Mouse (Mus musculus) midbrain, postnatal 0 days (tissue): ENCODE results near the gene Cbx6. TPM values are rescaled to one million over a fixed set of nuclear protein-coding genes. Genes with fewer than 3 reads are reported as not detected.

Source experiments
- ATAC-seq: fragments of 200-750 bp; cut with Nextera tagmentation; 2 replicates; pipeline ENCODE4 v1.8.0; 2017; ENCODE audit warnings: moderate number of reproducible peaks, mild to moderate bottlenecking, moderate TSS enrichment, moderate library complexity; ENCODE audit not compliant: low FRiP score
- DNase-seq: peaks from one replicate; pipeline ENCODE4 v3.0.0-alpha.2; 2015; ENCODE audit warnings: low spot score
- H3K27ac ChIP-seq: fragments of 300-500 bp; sonication (generic); 2 replicates; pipeline ENCODE4 v1.5.1; 2014; ENCODE audit warnings: low read depth, mild to moderate bottlenecking, low read length, mixed read lengths
- H3K27me3 ChIP-seq: fragments of 300-500 bp; sonication (generic); 2 replicates; pipeline ENCODE4 v1.6.1; 2014; ENCODE audit warnings: low read length, control low read depth, mixed read lengths; ENCODE audit not compliant: insufficient read depth
- H3K36me3 ChIP-seq: fragments of 300-500 bp; sonication (generic); 2 replicates; pipeline ENCODE4 v1.6.1; 2014; ENCODE audit warnings: low read length, control low read depth, mixed read lengths; ENCODE audit not compliant: insufficient read depth
- H3K4me1 ChIP-seq: fragments of 300-500 bp; sonication (generic); 2 replicates; pipeline ENCODE4 v1.6.1; 2014; ENCODE audit warnings: mild to moderate bottlenecking, control low read depth, antibody characterized with exemption, low read length, mixed read lengths; ENCODE audit not compliant: insufficient read depth
- H3K4me2 ChIP-seq: fragments of 300-500 bp; sonication (generic); 2 replicates; pipeline ENCODE4 v1.6.1; 2014; ENCODE audit warnings: low read depth, mild to moderate bottlenecking, low read length, mixed read lengths; ENCODE audit not compliant: poor library complexity, severe bottlenecking
- H3K4me3 ChIP-seq: fragments of 300-500 bp; sonication (generic); 2 replicates; pipeline ENCODE4 v1.5.1; 2014; ENCODE audit warnings: low read depth, mild to moderate bottlenecking, low read length, moderate library complexity
- H3K9ac ChIP-seq: fragments of 300-500 bp; sonication (generic); replicated peaks from 2 replicates; pipeline ENCODE4 v1.6.1; 2014; ENCODE audit warnings: mild to moderate bottlenecking, low read length, moderate library complexity, mixed read lengths; ENCODE audit not compliant: poor library complexity, severe bottlenecking
- H3K9me3 ChIP-seq: fragments of 300-500 bp; sonication (generic); 2 replicates; pipeline ENCODE4 v1.6.1; 2016; ENCODE audit warnings: low read length, control low read depth
- CTCF ChIP-seq: IDR thresholded peaks from 2 replicates; pipeline ENCODE4 v1.5.1; 2016; ENCODE audit warnings: antibody characterized with exemption, mild to moderate bottlenecking
- WGBS: fragments of 180-500 bp; shearing (Covaris S2); extraction: QIAGEN DNeasy Blood & Tissue Kit; methylation state at CpG from one replicate; pipeline ENCODE4 v1.1.7; 2014; 5-methylcytosine and 5-hydroxymethylcytosine counted together
- polyA plus RNA-seq: library from polyadenylated mRNA; unstranded; fragments of >200 nt; fragmentation: Nextera tagmentation; extraction: Ambion mirVana; gene quantifications from 2 replicates; pipeline ENCODE4 v1.2.1, GENCODE M21; 2015
- total RNA-seq: library from RNA; depleted of rRNA; stranded (reverse); fragments of >200 nt; gene quantifications from 2 replicates; pipeline ENCODE4 v1.2.3, GENCODE M21; 2014

Gene Cbx6
- total and polyA plus RNA-seq, 2 experiments from 2014 or later: 65.0 to 118 TPM

- no peak overlapping the region for H3K27ac ChIP-seq
- no peaks in the 10 kb centered on the region for H3K27me3 ChIP-seq
- H3K36me3 ChIP-seq: no peaks in the 10 kb centered on the region
- DNase-seq (peak; percentile 12), ATAC-seq (no peak)
- 83% methylated on average over 18 of the region's 18 CpGs for WGBS
- H3K4me2 ChIP-seq: no peak overlapping the region
- H3K9ac ChIP-seq: no peak overlapping the region
- H3K4me1 ChIP-seq: no peaks in the 10 kb centered on the region
- no peak for TF ChIP-seq CTCF
- H3K4me3 ChIP-seq: no peak overlapping the region
- H3K9me3 ChIP-seq: no peaks in the 10 kb centered on the region
These were observed 40.9 kb upstream of the Cbx6 start for GRCm38 (mm10) chr15:79875261-79875995.

GRCm38 (mm10) chr15:79873995-79874394, 39.5 kb upstream of the Cbx6 start:
- ATAC-seq: no peak
- Histone ChIP-seq H3K4me2 (no peak overlapping the region), H3K27me3 (no peaks in the 10 kb centered on the region), H3K36me3 (no peaks in the 10 kb centered on the region), H3K27ac (no peak overlapping the region), H3K4me1 (no peaks in the 10 kb centered on the region), H3K4me3 (no peak overlapping the region), H3K9me3 (no peaks in the 10 kb centered on the region), H3K9ac (no peak overlapping the region)
- DNase-seq: no peak
- no peak for TF ChIP-seq CTCF
- WGBS: 85% methylated on average over 2 of the region's 2 CpGs

- 83% methylated on average over 8 of the region's 8 CpGs for WGBS
These were observed 39.1 kb upstream of the Cbx6 start for GRCm38 (mm10) chr15:79873545-79873944.

DNA sequence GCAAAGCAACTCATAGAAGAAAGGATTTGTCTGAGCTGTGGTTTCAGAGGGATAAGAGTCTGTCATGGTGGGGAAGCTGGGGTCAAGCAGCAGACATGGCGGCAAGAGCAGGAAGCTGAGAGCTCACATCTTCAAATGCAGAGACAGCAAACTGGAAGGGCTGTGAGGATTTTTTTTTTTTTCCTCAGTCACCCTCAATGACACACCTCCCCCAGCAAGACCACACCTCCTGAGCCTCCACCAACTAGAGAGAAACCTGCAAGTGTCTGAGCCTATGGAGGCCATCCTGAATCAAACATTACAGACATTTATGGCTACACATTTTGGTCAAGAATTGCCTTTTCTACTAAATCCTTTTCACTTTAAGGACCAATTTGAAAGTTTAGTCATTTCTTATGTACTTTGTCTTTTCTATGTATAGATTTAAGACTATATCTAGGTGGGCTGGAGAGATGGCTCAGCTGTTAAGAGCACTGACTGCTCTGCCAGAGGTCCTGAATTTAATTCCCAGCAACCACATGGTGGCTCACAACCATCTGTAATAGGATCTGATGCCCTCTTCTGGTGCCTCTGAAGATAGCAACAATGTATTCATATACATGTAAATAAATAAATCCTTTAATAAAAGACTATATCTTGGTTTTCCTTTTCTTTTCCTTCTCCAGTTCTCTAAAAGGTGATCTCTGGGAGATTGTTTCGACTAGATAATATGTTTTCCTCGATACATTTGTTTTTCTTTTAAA, 32.9 kb upstream of the Cbx6 start:
- H3K36me3 ChIP-seq: no peaks in the 10 kb centered on the region
- 87% methylated on average over 3 of the region's 3 CpGs for WGBS
- H3K4me2 ChIP-seq: no peak overlapping the region
- no peak overlapping the region for H3K9ac ChIP-seq
- no peak overlapping the region for H3K4me3 ChIP-seq
- no peaks in the 10 kb centered on the region for H3K4me1 ChIP-seq
- no peaks in the 10 kb centered on the region for H3K9me3 ChIP-seq
- TF ChIP-seq CTCF: peak; percentile 28
- DNase-seq (no peak), ATAC-seq (no peak)
- no peak overlapping the region for H3K27ac ChIP-seq
- no peaks in the 10 kb centered on the region for H3K27me3 ChIP-seq

More at GRCm38 (mm10) chr15:79873545-79873944, 39.1 kb upstream of the Cbx6 start:
- Histone ChIP-seq H3K9me3 (no peaks in the 10 kb centered on the region), H3K4me3 (no peak overlapping the region), H3K27me3 (no peaks in the 10 kb centered on the region), H3K9ac (no peak overlapping the region), H3K4me1 (no peaks in the 10 kb centered on the region), H3K36me3 (no peaks in the 10 kb centered on the region), H3K27ac (no peak overlapping the region), H3K4me2 (no peak overlapping the region)
- DNase-seq: no peak
- ATAC-seq: no peak
- TF ChIP-seq CTCF: no peak

- WGBS: 90% methylated on average over 9 of the region's 9 CpGs
- H3K36me3 ChIP-seq: no peaks in the 10 kb centered on the region
These were observed 25.3 kb upstream of the Cbx6 start for GRCm38 (mm10) chr15:79859821-79860220.

GRCm38 (mm10) chr15:79858979-79859378, 24.5 kb upstream of the Cbx6 start:
- ATAC-seq (no peak), DNase-seq (no peak)
- H3K36me3 ChIP-seq: no peaks in the 10 kb centered on the region
- H3K4me1 ChIP-seq: no peaks in the 10 kb centered on the region
- no peak overlapping the region for H3K9ac ChIP-seq
- no peaks in the 10 kb centered on the region for H3K27me3 ChIP-seq
- H3K4me3 ChIP-seq: no peak overlapping the region
- H3K4me2 ChIP-seq: no peak overlapping the region
- TF ChIP-seq CTCF: no peak
- no peaks in the 10 kb centered on the region for H3K9me3 ChIP-seq
- H3K27ac ChIP-seq: no peak overlapping the region
- WGBS: 83% methylated on average over 5 of the region's 5 CpGs

More at GRCm38 (mm10) chr15:79859821-79860220, 25.3 kb upstream of the Cbx6 start:
- TF ChIP-seq CTCF: no peak
- ATAC-seq: no peak
- H3K4me3 ChIP-seq: no peak overlapping the region
- H3K27me3 ChIP-seq: no peaks in the 10 kb centered on the region
- H3K9ac ChIP-seq: no peak overlapping the region
- no peaks in the 10 kb centered on the region for H3K4me1 ChIP-seq
- H3K4me2 ChIP-seq: no peak overlapping the region
- H3K9me3 ChIP-seq: no peaks in the 10 kb centered on the region
- no peak for DNase-seq
- no peak overlapping the region for H3K27ac ChIP-seq
